Mouse (Mus musculus): ENCODE measurements at regions not wholly inside any gene's neighbourhood (a gene's known extent, or its start where the extent isn't known, plus 50 kb on each side); places are given as distances from the start of the nearest gene placed in this dataset.

- H3K9ac ChIP-seq (ENCODE audit: low read length), result no peak overlapping the region
- no peak overlapping the region for H3K4me2 ChIP-seq (ENCODE audit: low read depth, low read length)
- no peaks in the 10 kb centered on the region for H3K4me1 ChIP-seq (ENCODE audit: control insufficient read depth, insufficient read depth, low read length)
- H3K36me3 ChIP-seq (ENCODE audit: control insufficient read depth, insufficient read depth, low read length), result no peaks in the 10 kb centered on the region
- H3K9me3 ChIP-seq (replicated peaks; ENCODE audit: control insufficient read depth, low read length), result no peaks in the 10 kb centered on the region
- H3K27ac ChIP-seq (ENCODE audit: low read length), result no peak overlapping the region
- H3K4me3 ChIP-seq (replicated peaks; ENCODE audit: low read length), result no peak overlapping the region
- WGBS, result 90% methylated on average over 5 of the region's 5 CpGs
- no peaks in the 10 kb centered on the region for H3K27me3 ChIP-seq (ENCODE audit: control insufficient read depth, insufficient read depth, low read length)
- no peak for ATAC-seq (ENCODE audit: insufficient read depth, low FRiP score)
These were observed 84.2 kb upstream of the Tbl1xr1 start for GRCm38 (mm10) chr3:21992203-21992602.

DNA sequence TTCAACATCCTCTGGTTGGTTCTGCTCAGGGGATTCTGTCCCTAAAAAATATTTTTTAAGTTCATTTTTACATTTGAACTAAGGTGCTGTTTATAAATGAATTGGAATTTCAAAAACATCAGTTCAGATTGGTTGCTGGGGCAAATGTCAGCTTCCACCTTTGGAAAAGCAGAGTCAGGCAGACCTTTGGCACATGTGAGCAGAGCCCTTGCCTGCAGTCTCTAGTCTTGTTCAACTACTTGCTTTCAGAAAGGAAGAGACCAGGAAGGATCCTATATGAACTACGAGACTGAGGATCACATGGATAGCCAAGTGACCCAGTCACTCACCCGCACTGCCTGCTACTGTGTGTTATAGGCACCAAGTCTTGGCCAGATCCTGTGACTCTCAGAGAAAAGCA is 82.5 kb upstream of the Tbl1xr1 start:
- H3K4me1 ChIP-seq (ENCODE audit: control insufficient read depth, insufficient read depth, low read length), result no peaks in the 10 kb centered on the region
- no peak for ATAC-seq (ENCODE audit: insufficient read depth, low FRiP score)
- H3K9me3 ChIP-seq (replicated peaks; ENCODE audit: control insufficient read depth, low read length), result no peaks in the 10 kb centered on the region
- no peaks in the 10 kb centered on the region for H3K27me3 ChIP-seq (ENCODE audit: control insufficient read depth, insufficient read depth, low read length)
- H3K4me2 ChIP-seq (ENCODE audit: low read depth, low read length), result no peak overlapping the region
- no peaks in the 10 kb centered on the region for H3K36me3 ChIP-seq (ENCODE audit: control insufficient read depth, insufficient read depth, low read length)
- no peak overlapping the region for H3K27ac ChIP-seq (ENCODE audit: low read length)
- 91% methylated on average over 2 of the region's 2 CpGs for WGBS
- H3K4me3 ChIP-seq (replicated peaks; ENCODE audit: low read length), result no peak overlapping the region
- H3K9ac ChIP-seq (ENCODE audit: low read length), result no peak overlapping the region

GRCm38 (mm10) chr3:21995566-21996391 is 80.7 kb upstream of the Tbl1xr1 start:
- H3K36me3 ChIP-seq (ENCODE audit: control insufficient read depth, insufficient read depth, low read length), result no peaks in the 10 kb centered on the region
- H3K9ac ChIP-seq (ENCODE audit: low read length), result no peak overlapping the region
- H3K4me2 ChIP-seq (ENCODE audit: low read depth, low read length), result no peak overlapping the region
- 61% methylated on average over 8 of the region's 8 CpGs for WGBS
- ATAC-seq (ENCODE audit: insufficient read depth, low FRiP score), result no peak
- H3K27me3 ChIP-seq (ENCODE audit: control insufficient read depth, insufficient read depth, low read length), result no peaks in the 10 kb centered on the region
- H3K4me1 ChIP-seq (ENCODE audit: control insufficient read depth, insufficient read depth, low read length), result no peaks in the 10 kb centered on the region
- no peak overlapping the region for H3K27ac ChIP-seq (ENCODE audit: low read length)
- H3K4me3 ChIP-seq (replicated peaks; ENCODE audit: low read length), result no peak overlapping the region
- H3K9me3 ChIP-seq (replicated peaks; ENCODE audit: control insufficient read depth, low read length), result 0 out of 2 replicates have a peak, but pooled peaks cover 7% of the 10 kb centered on the region

GRCm38 (mm10) chr3:21997387-21997786 is 79.1 kb upstream of the Tbl1xr1 start:
- H3K27me3 ChIP-seq (ENCODE audit: control insufficient read depth, insufficient read depth, low read length), result no peaks in the 10 kb centered on the region
- ATAC-seq (ENCODE audit: insufficient read depth, low FRiP score), result no peak
- no peak overlapping the region for H3K4me3 ChIP-seq (replicated peaks; ENCODE audit: low read length)
- H3K9me3 ChIP-seq (replicated peaks; ENCODE audit: control insufficient read depth, low read length), result 0 out of 2 replicates have a peak, but pooled peaks cover 7% of the 10 kb centered on the region
- no peaks in the 10 kb centered on the region for H3K36me3 ChIP-seq (ENCODE audit: control insufficient read depth, insufficient read depth, low read length)
- no peak overlapping the region for H3K27ac ChIP-seq (ENCODE audit: low read length)
- no peak overlapping the region for H3K4me2 ChIP-seq (ENCODE audit: low read depth, low read length)
- 81% methylated on average over 3 of the region's 3 CpGs for WGBS
- H3K4me1 ChIP-seq (ENCODE audit: control insufficient read depth, insufficient read depth, low read length), result no peaks in the 10 kb centered on the region
- no peak overlapping the region for H3K9ac ChIP-seq (ENCODE audit: low read length)

GRCm38 (mm10) chr3:22005456-22005855 is 71.0 kb upstream of the Tbl1xr1 start:
- no peak for ATAC-seq (ENCODE audit: insufficient read depth, low FRiP score)

DNA sequence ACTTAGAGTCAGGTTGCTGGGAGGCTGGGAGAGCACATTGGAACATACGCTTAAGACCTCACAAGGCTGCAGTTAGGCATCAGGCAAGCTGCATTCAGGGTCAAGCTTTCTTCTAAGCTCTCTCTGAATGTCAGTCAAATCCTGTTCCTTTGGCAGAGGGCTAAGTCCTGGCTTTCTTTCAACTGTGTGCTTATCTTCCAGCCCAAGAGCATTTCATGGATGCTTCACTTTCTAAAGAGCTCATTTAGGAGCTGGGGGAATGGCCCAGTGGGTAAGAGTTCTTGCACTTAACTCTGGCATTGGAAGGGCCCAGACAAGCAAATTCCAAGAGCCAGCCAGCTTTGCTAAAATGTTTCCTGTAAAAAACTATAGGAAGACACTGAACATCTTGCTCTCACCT is 70.3 kb upstream of the Tbl1xr1 start:
- 100% methylated on average over 1 of the region's 1 CpGs for WGBS
- H3K27me3 ChIP-seq (ENCODE audit: control insufficient read depth, insufficient read depth, low read length), result no peaks in the 10 kb centered on the region
- H3K9ac ChIP-seq (ENCODE audit: low read length), result no peak overlapping the region
- no peak overlapping the region for H3K4me2 ChIP-seq (ENCODE audit: low read depth, low read length)
- no peaks in the 10 kb centered on the region for H3K9me3 ChIP-seq (replicated peaks; ENCODE audit: control insufficient read depth, low read length)
- no peaks in the 10 kb centered on the region for H3K36me3 ChIP-seq (ENCODE audit: control insufficient read depth, insufficient read depth, low read length)
- no peak overlapping the region for H3K4me3 ChIP-seq (replicated peaks; ENCODE audit: low read length)
- no peak overlapping the region for H3K27ac ChIP-seq (ENCODE audit: low read length)
- no peak for ATAC-seq (ENCODE audit: insufficient read depth, low FRiP score)
- no peaks in the 10 kb centered on the region for H3K4me1 ChIP-seq (ENCODE audit: control insufficient read depth, insufficient read depth, low read length)

More at GRCm38 (mm10) chr3:22005456-22005855, 71.0 kb upstream of the Tbl1xr1 start:
- no peaks in the 10 kb centered on the region for H3K9me3 ChIP-seq (replicated peaks; ENCODE audit: control insufficient read depth, low read length)
- H3K4me3 ChIP-seq (replicated peaks; ENCODE audit: low read length), result no peak overlapping the region
- H3K27me3 ChIP-seq (ENCODE audit: control insufficient read depth, insufficient read depth, low read length), result no peaks in the 10 kb centered on the region
- H3K9ac ChIP-seq (ENCODE audit: low read length), result no peak overlapping the region
- no peaks in the 10 kb centered on the region for H3K36me3 ChIP-seq (ENCODE audit: control insufficient read depth, insufficient read depth, low read length)
- H3K27ac ChIP-seq (ENCODE audit: low read length), result no peak overlapping the region
- H3K4me1 ChIP-seq (ENCODE audit: control insufficient read depth, insufficient read depth, low read length), result no peaks in the 10 kb centered on the region
- H3K4me2 ChIP-seq (ENCODE audit: low read depth, low read length), result no peak overlapping the region
- 74% methylated on average over 9 of the region's 9 CpGs for WGBS

DNA sequence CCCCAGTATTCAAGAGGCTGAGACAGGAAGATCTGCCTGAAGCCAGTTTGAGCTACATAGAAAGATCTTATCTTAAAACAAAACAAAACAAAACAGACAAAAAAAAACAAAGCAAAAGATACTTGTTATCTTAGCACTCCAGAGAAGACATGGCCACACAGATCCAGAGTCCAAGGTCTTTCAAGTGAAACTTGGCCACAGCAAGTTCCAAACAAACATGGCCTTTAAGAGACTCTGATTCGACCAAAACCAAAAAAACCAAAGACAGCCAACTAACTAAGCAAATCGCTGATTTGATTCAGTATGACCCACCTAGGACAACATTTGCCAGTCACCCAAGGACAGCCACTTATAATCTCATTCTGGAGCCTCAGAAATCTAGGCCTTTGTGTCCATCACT is 69.8 kb upstream of the Tbl1xr1 start:
- WGBS, result 84% methylated on average over 2 of the region's 2 CpGs
- H3K9ac ChIP-seq (ENCODE audit: low read length), result no peak overlapping the region

GRCm38 (mm10) chr3:22007736-22008135 is 68.7 kb upstream of the Tbl1xr1 start:
- Histone ChIP-seq H3K4me3 (replicated peaks; ENCODE audit: low read length) (no peak overlapping the region), H3K27ac (ENCODE audit: low read length) (no peak overlapping the region), H3K4me2 (ENCODE audit: low read depth, low read length) (no peak overlapping the region), H3K9me3 (replicated peaks; ENCODE audit: control insufficient read depth, low read length) (no peaks in the 10 kb centered on the region), H3K36me3 (ENCODE audit: control insufficient read depth, insufficient read depth, low read length) (no peaks in the 10 kb centered on the region), H3K27me3 (ENCODE audit: control insufficient read depth, insufficient read depth, low read length) (no peaks in the 10 kb centered on the region), H3K9ac (ENCODE audit: low read length) (no peak overlapping the region), H3K4me1 (ENCODE audit: control insufficient read depth, insufficient read depth, low read length) (no peaks in the 10 kb centered on the region)
- no peak for ATAC-seq (ENCODE audit: insufficient read depth, low FRiP score)
- WGBS, result 88% methylated on average over 5 of the region's 5 CpGs

More for the DNA sequence above, 69.8 kb upstream of the Tbl1xr1 start:
- H3K27ac ChIP-seq (ENCODE audit: low read length), result no peak overlapping the region
- H3K4me3 ChIP-seq (replicated peaks; ENCODE audit: low read length), result no peak overlapping the region
- no peaks in the 10 kb centered on the region for H3K27me3 ChIP-seq (ENCODE audit: control insufficient read depth, insufficient read depth, low read length)
- ATAC-seq (ENCODE audit: insufficient read depth, low FRiP score), result no peak
- H3K4me2 ChIP-seq (ENCODE audit: low read depth, low read length), result no peak overlapping the region
- H3K9me3 ChIP-seq (replicated peaks; ENCODE audit: control insufficient read depth, low read length), result no peaks in the 10 kb centered on the region
- H3K4me1 ChIP-seq (ENCODE audit: control insufficient read depth, insufficient read depth, low read length), result no peaks in the 10 kb centered on the region
- no peaks in the 10 kb centered on the region for H3K36me3 ChIP-seq (ENCODE audit: control insufficient read depth, insufficient read depth, low read length)

DNA sequence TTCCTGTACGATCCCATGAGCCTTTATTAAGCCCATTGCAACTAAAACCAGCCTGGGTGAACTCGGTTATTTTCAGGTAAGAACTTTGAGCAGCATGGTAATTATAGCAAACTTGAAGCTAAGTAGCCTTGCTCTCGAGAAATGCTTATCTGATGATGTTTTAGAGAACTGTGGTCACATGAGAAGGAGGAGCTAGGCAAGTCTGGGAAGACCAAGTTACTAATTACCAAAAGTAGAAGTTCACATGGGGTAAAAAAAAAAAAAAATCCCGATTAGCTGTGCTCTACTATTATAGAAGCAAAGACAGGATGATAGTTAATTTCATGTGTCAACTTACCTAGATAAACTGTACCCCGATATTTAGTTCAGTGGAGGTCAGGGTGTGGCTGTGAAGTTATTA is 68.0 kb upstream of the Tbl1xr1 start:
- H3K4me1 ChIP-seq (ENCODE audit: control insufficient read depth, insufficient read depth, low read length), result no peaks in the 10 kb centered on the region
- H3K4me3 ChIP-seq (replicated peaks; ENCODE audit: low read length), result no peak overlapping the region
- no peaks in the 10 kb centered on the region for H3K9me3 ChIP-seq (replicated peaks; ENCODE audit: control insufficient read depth, low read length)
- H3K4me2 ChIP-seq (ENCODE audit: low read depth, low read length), result no peak overlapping the region
- H3K27ac ChIP-seq (ENCODE audit: low read length), result no peak overlapping the region
- ATAC-seq (ENCODE audit: insufficient read depth, low FRiP score), result no peak
- no peaks in the 10 kb centered on the region for H3K36me3 ChIP-seq (ENCODE audit: control insufficient read depth, insufficient read depth, low read length)
- 81% methylated on average over 5 of the region's 5 CpGs for WGBS
- no peaks in the 10 kb centered on the region for H3K27me3 ChIP-seq (ENCODE audit: control insufficient read depth, insufficient read depth, low read length)
- no peak overlapping the region for H3K9ac ChIP-seq (ENCODE audit: low read length)

Measured in stomach, embryonic 16.5 days (tissue).